Mouse (Mus musculus): Measurements from ENCODE around the gene Mrpl44. TPM values are rescaled to one million over a fixed set of nuclear protein-coding genes. Genes with fewer than 3 reads are reported as not detected.
A peak's percentile ranks its signal among the peaks of the same experiment; 100 is the strongest.

Mrpl44 gene
- polyA plus RNA-seq, 1 experiment from 2014 or later = 60.6 TPM

- WGBS = 84% methylated on average over 3 of the region's 3 CpGs
- Histone ChIP-seq H3K9me3 (no peaks in the 10 kb centered on the region), H3K27me3 (replicated peaks; ENCODE audit: low read depth, poor library complexity, severe bottlenecking) (no peaks in the 10 kb centered on the region), H3K36me3 (replicated peaks) (0 out of 2 replicates have a peak, but pooled peaks cover 3% of the 10 kb centered on the region), H3K4me3 (no peak overlapping the region), H3K27ac (replicated peaks) (no peak overlapping the region), H3K4me1 (peaks cover 20% of the 10 kb centered on the region)
- no peak for DNase-seq (ENCODE audit: low spot score)
Observed at GRCm38 (mm10) chr1:79754936-79755335, 20.9 kb upstream of the Mrpl44 start.

DNA sequence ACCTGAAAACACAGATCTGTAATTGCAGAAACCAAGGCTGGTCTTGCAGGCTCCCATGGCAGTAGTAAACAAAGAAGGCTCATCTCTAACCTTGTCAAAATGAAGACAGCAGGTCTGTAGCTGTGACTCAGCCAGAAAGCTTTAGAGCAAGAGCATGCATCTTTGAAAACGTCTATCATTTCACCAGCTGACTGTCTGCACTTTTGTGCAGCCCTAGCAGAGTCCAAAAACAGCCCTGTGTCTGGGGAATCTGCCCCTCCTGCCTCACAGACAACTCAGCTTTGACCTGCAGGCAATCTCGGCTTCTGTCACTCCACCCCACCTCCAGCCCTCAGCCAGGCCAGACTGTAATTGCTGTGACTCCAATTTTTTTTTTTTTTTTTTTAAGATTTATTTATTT lies 20.4 kb upstream of the Mrpl44 start:
- no peaks in the 10 kb centered on the region for H3K27me3 ChIP-seq (replicated peaks; ENCODE audit: low read depth, poor library complexity, severe bottlenecking)
- WGBS = 57% methylated on average over 2 of the region's 2 CpGs
- no peak for DNase-seq (ENCODE audit: low spot score)
- H3K4me3 ChIP-seq = no peak overlapping the region
- no peak overlapping the region for H3K27ac ChIP-seq (replicated peaks)
- no peaks in the 10 kb centered on the region for H3K9me3 ChIP-seq
- H3K36me3 ChIP-seq (replicated peaks) = 0 out of 2 replicates have a peak, but pooled peaks cover 3% of the 10 kb centered on the region
- H3K4me1 ChIP-seq = peaks cover 21% of the 10 kb centered on the region

- no peaks in the 10 kb centered on the region for H3K36me3 ChIP-seq (replicated peaks)
- DNase-seq (ENCODE audit: low spot score) = no peak
- H3K4me3 ChIP-seq = no peak overlapping the region
- H3K27ac ChIP-seq (replicated peaks) = no peak overlapping the region
- WGBS = 91% methylated on average over 5 of the region's 5 CpGs
- H3K9me3 ChIP-seq = no peaks in the 10 kb centered on the region
- peaks cover 25% of the 10 kb centered on the region for H3K4me1 ChIP-seq
- H3K27me3 ChIP-seq (replicated peaks; ENCODE audit: low read depth, poor library complexity, severe bottlenecking) = no peaks in the 10 kb centered on the region
Observed at GRCm38 (mm10) chr1:79756417-79756816, 19.4 kb upstream of the Mrpl44 start.

DNA sequence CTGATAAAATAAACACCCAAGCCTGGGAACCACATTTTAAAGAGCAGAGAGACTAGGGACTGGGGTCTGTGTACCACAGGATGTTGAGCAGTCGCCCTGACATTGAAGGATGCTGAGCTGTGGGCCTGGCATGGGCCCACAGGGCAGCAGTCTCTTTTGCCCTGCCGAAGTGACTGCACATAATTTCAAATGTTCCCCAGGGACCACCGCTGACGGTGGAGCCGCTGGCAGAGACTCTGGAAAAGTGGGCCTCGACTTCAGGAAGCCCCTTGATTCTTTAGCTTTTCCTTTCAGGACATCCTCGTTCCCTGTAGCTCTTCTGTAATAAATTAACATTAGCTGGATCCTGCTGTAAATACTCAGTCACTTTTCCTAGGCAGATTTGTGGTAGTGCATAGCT lies 18.7 kb upstream of the Mrpl44 start:
- no peak overlapping the region for H3K4me3 ChIP-seq
- no peak for DNase-seq (ENCODE audit: low spot score)
- H3K36me3 ChIP-seq (replicated peaks) = no peaks in the 10 kb centered on the region
- H3K4me1 ChIP-seq = peaks cover 27% of the 10 kb centered on the region
- no peaks in the 10 kb centered on the region for H3K27me3 ChIP-seq (replicated peaks; ENCODE audit: low read depth, poor library complexity, severe bottlenecking)
- H3K27ac ChIP-seq (replicated peaks) = no peak overlapping the region
- no peaks in the 10 kb centered on the region for H3K9me3 ChIP-seq
- 70% methylated on average over 7 of the region's 7 CpGs for WGBS

GRCm38 (mm10) chr1:79757597-79757996 lies 18.2 kb upstream of the Mrpl44 start:
- peaks cover 31% of the 10 kb centered on the region for H3K4me1 ChIP-seq
- no peak overlapping the region for H3K4me3 ChIP-seq
- H3K9me3 ChIP-seq = no peaks in the 10 kb centered on the region
- no peaks in the 10 kb centered on the region for H3K27me3 ChIP-seq (replicated peaks; ENCODE audit: low read depth, poor library complexity, severe bottlenecking)
- no peak overlapping the region for H3K27ac ChIP-seq (replicated peaks)
- WGBS = 78% methylated on average over 4 of the region's 4 CpGs
- DNase-seq (ENCODE audit: low spot score) = no peak
- H3K36me3 ChIP-seq (replicated peaks) = no peaks in the 10 kb centered on the region

- Histone ChIP-seq H3K4me1 (peaks cover 32% of the 10 kb centered on the region), H3K27ac (replicated peaks) (no peak overlapping the region), H3K36me3 (replicated peaks) (no peaks in the 10 kb centered on the region), H3K27me3 (replicated peaks; ENCODE audit: low read depth, poor library complexity, severe bottlenecking) (no peaks in the 10 kb centered on the region), H3K4me3 (no peak overlapping the region), H3K9me3 (no peaks in the 10 kb centered on the region)
- DNase-seq (ENCODE audit: low spot score) = no peak
- WGBS = 56% methylated on average over 2 of the region's 2 CpGs
Observed at GRCm38 (mm10) chr1:79759006-79759405, 16.8 kb upstream of the Mrpl44 start.

DNA sequence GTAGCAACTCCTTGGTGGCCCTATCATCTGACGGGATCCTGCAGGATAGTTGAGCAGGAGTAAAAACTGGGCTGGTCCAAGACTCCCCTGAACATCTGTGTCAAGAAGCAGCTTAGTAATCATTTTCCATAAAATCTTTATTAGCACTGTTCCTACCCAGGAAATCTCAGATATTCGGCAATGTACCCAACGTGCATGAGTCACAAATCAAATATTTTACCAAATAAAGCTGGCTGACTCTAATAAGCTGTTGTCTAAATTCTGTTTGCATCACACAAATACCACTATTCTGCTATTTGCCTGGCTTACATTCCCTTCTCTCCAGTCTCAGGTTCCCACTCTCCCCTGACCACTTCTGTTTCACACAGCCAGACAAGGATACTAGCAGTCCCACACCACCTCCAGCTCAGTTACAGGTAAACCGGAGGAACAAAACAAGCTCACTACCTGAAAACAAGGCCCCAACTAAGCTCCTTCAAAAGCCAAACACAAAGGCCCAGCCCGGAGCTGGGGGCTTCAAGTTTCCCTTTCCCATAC lies 16.3 kb upstream of the Mrpl44 start:
- DNase-seq (ENCODE audit: low spot score) = no peak
- H3K27me3 ChIP-seq (replicated peaks; ENCODE audit: low read depth, poor library complexity, severe bottlenecking) = no peaks in the 10 kb centered on the region
- H3K36me3 ChIP-seq (replicated peaks) = no peaks in the 10 kb centered on the region
- peak overlapping the region; percentile 89; the same call in 1 of the 2 replicates for H3K4me3 ChIP-seq
- peaks cover 32% of the 10 kb centered on the region for H3K4me1 ChIP-seq
- no peaks in the 10 kb centered on the region for H3K9me3 ChIP-seq
- 70% methylated on average over 5 of the region's 5 CpGs for WGBS
- no peak overlapping the region for H3K27ac ChIP-seq (replicated peaks)

- H3K9me3 ChIP-seq = no peaks in the 10 kb centered on the region
- no peaks in the 10 kb centered on the region for H3K36me3 ChIP-seq (replicated peaks)
- peak overlapping the region; percentile 89 for H3K27ac ChIP-seq (replicated peaks)
- peak overlapping the region; percentile 89 for H3K4me3 ChIP-seq
- peak; percentile 21 for DNase-seq (ENCODE audit: low spot score)
- WGBS = 11% methylated on average over 11 of the region's 11 CpGs
- peaks cover 32% of the 10 kb centered on the region for H3K4me1 ChIP-seq
- H3K27me3 ChIP-seq (replicated peaks; ENCODE audit: low read depth, poor library complexity, severe bottlenecking) = no peaks in the 10 kb centered on the region
Observed at GRCm38 (mm10) chr1:79760656-79761055, 15.2 kb upstream of the Mrpl44 start.

GRCm38 (mm10) chr1:79761106-79761916 lies 14.5 kb upstream of the Mrpl44 start:
- H3K27ac ChIP-seq (replicated peaks) = peak overlapping the region; percentile 89
- no peaks in the 10 kb centered on the region for H3K27me3 ChIP-seq (replicated peaks; ENCODE audit: low read depth, poor library complexity, severe bottlenecking)
- no peaks in the 10 kb centered on the region for H3K9me3 ChIP-seq
- peak; percentile 88 for DNase-seq (ENCODE audit: low spot score)
- peaks cover 32% of the 10 kb centered on the region for H3K4me1 ChIP-seq
- no peaks in the 10 kb centered on the region for H3K36me3 ChIP-seq (replicated peaks)
- under 1% methylated on average over 65 of the region's 65 CpGs for WGBS
- H3K4me3 ChIP-seq = peak overlapping the region; percentile 89

GRCm38 (mm10) chr1:79761917-79762271 lies 13.9 kb upstream of the Mrpl44 start:
- Histone ChIP-seq H3K27ac (replicated peaks) (peak overlapping the region; percentile 89), H3K4me1 (peaks cover 26% of the 10 kb centered on the region), H3K36me3 (replicated peaks) (no peaks in the 10 kb centered on the region), H3K27me3 (replicated peaks; ENCODE audit: low read depth, poor library complexity, severe bottlenecking) (no peaks in the 10 kb centered on the region), H3K4me3 (peak overlapping the region; percentile 89), H3K9me3 (no peaks in the 10 kb centered on the region)
- WGBS = under 1% methylated on average over 6 of the region's 6 CpGs
- no peak for DNase-seq (ENCODE audit: low spot score)

DNA sequence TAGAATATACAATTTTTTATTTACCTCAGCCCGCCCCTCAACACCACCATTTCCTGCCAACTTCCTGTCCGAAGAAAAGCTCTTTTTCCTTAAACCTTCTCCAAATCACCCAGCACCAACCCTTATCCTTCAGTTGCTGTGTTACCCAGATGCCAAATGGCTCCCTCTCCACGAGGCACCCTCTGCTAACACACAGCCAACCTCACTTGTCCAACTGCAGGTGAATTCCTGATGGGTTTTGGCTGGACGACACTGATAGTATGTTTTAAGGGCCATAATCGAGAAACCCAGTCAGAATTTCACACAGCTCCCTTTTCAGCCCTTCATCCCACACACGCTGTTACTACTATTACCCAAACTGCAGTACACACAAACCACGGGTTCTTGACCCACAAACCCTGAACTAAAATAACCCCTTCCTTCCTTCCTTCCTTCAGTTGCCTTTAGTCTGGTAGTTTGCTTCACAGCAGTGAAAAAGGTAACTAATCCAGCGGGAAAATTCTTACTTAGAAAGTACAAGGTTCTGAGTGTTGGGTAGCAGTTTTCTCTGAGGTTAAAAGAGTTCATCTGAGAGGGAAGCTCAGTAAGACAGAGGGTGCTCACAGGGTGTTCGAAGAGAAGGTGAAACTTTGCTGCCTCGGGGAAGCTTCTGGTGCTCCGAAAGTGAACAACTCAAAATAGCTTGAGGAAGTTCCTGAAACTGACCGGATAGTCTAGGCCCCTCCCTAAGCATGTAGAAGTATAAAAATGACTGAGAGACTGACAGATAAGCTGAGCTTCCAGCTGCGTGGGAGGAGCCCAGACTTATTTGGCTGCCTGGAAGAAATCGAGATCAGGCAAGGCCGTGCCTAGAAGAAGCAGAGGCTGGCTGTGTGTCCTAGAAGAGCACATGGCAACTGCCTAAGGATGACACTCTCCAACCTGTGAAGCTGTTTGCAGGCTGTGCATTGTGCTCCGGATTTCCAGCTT lies 13.3 kb upstream of the Mrpl44 start:
- WGBS = 66% methylated on average over 16 of the region's 16 CpGs
- peak overlapping the region; percentile 89; the same call in 1 of the 2 replicates for H3K27ac ChIP-seq (replicated peaks)
- DNase-seq (ENCODE audit: low spot score) = no peak
- H3K27me3 ChIP-seq (replicated peaks; ENCODE audit: low read depth, poor library complexity, severe bottlenecking) = no peaks in the 10 kb centered on the region
- H3K36me3 ChIP-seq (replicated peaks) = no peaks in the 10 kb centered on the region
- H3K4me1 ChIP-seq = peaks cover 23% of the 10 kb centered on the region
- peak overlapping the region; percentile 89 for H3K4me3 ChIP-seq
- no peaks in the 10 kb centered on the region for H3K9me3 ChIP-seq

DNA sequence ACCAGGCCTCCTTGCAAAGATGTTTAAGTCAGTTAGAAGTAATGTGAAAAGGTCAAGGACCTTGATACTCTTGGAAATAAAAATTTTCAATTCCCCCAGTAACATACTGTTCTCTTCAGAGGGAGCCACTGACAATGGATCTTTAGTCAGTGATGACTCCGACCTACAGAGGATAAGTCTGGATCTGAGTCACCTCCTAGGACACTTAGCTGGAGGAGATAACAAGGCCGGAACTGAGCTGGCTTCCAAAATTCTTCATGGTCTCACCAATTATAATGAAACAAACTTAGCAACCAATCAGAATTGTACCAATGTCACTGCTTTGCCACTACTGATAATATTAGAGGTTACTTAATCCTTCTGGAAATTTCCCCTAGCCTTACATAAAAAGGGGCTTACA lies 11.8 kb upstream of the Mrpl44 start:
- Histone ChIP-seq H3K27ac (replicated peaks) (no peak overlapping the region), H3K27me3 (replicated peaks; ENCODE audit: low read depth, poor library complexity, severe bottlenecking) (no peaks in the 10 kb centered on the region), H3K4me3 (no peak overlapping the region), H3K4me1 (peaks cover 20% of the 10 kb centered on the region), H3K9me3 (no peaks in the 10 kb centered on the region), H3K36me3 (replicated peaks) (no peaks in the 10 kb centered on the region)
- 90% methylated on average over 2 of the region's 2 CpGs for WGBS
- no peak for DNase-seq (ENCODE audit: low spot score)
